Mouse (Mus musculus): Measurements from ENCODE around the gene Gm26938.

- TF ChIP-seq CTCF (IDR thresholded peaks at IDR 0.05; ENCODE audit: low read depth, low read length) = peak; percentile 81
- TF ChIP-seq POLR2A (IDR thresholded peaks at IDR 0.05; ENCODE audit: borderline replicate concordance, low read depth, low read length) = no peak
Measured at GRCm38 (mm10) chr5:139817292-139817691, 8.9 kb downstream of the Gm26938 start.

Data from bone marrow macrophage, adult 2 months (primary cell).